Mouse (Mus musculus) activated CD4-positive, CD25-positive, alpha-beta regulatory T cell (primary cell): ENCODE data around the gene Fsd1. TPM values are rescaled to one million over a fixed set of nuclear protein-coding genes. Genes with fewer than 3 reads are reported as not detected.

Experiments
- polyA plus RNA-seq, 2 experiments: library from polyadenylated mRNA; unstranded; fragments of 100-300 nt; shearing (Covaris generic); gene quantifications; one replicate each; pipeline ENCODE4 v1.2.1; 2017

Fsd1 gene
- under 1 TPM in 1 of 2 experiments, not detected in 1; 0.93 TPM for polyA plus RNA-seq

DNA sequence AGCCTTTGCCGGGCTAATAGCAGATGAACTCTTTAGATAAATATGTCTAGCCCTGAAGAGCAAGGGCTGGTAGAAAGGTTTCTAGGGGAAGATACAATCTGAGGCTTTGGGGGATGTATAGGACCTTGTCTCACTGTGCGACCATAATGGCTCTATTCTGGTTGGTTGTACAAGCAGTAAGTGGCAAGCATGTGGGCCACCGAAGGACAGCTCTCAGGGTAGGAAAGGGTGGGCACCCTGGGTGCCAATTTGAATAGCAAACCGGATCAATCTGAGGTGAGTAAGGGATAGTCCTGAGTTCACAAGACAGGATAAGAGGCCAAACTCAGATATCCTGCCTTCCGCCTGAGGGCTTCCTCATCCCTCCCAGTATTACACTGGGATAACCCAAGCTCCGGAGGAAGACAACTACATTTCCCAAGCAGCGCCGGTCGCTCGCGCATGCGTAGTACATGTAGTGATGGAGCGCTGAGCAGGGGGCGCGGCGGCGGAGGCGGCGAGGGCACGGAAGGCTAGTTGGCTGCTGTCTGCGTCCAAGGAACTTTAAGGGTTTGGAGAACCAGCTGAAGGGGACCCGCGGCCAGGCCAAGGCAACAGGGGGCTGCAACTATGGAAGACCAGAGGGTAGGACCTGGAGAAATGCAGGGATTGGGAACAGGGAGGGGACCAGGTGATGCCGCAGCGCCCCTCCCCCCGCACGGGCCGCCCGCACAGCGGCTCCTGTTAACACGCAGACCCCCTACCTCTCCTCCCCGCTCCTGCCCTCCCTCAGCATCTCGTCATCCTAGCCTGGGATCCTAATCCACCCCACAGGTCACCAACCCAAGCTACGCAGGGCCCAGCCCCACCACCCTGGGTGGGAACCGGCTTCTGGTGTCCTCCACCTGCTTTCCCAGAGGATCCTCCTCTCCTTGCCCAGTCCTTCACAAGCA is at the start of gene Fsd1:
Gene Fsd1, plus strand, starts transcription at position 480 of the 932 bp plus-strand sequence.

DNA sequence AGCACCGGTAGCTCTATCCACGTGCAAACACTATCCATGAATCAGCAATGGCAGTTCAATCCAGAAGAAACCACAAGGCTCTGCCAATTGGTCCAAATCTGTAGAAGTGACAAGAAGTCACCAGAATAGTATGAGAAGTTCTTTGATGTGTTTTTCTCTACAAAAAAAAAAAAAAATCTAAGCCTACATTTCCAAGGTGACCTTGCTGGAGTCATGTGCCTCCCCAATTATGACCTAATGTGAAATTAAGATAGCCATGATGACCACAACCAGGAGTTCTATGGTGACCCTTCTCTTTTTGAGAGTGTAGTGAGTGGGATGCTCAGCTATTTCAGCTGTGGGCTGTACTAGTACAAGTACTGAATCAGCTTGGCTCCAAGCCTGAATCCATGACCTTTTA is 36.9 kb upstream of the Fsd1 start, which contains the start of gene Zfp119b:
Gene Zfp119b, minus strand, starts transcription at position 101 of the 400 bp plus-strand sequence.

DNA sequence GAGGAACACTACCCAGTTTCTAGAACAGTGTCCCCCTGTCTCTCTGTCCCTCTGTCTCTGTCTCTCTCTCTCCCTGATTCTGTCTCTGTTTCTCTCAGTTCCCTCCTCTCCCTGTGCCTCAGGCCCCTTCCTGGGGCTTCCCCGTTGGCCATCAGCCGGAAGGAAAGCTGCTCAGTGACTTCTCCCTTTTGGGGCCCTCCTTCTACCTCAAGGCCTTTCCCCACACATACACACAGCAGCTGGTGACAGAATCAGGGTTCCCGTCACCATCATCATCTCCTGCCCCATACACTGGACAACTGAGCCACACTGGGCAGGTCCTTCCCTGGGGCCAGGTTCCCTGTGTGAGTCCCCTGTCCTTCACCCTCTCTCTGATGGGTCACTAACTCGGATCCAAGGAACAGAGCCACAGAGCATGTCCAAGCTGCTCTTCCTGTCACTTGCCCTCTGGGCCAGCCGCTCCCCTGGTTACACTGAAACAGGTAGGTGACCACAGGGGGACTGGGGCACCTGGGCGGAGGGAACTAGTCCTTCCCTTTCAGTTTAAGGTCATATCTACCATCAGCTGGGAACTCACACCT is 33.8 kb upstream of the Fsd1 start, which contains the start of gene Ebi3:
Gene Ebi3, plus strand, starts transcription at position 194 of the 581 bp plus-strand sequence.

DNA sequence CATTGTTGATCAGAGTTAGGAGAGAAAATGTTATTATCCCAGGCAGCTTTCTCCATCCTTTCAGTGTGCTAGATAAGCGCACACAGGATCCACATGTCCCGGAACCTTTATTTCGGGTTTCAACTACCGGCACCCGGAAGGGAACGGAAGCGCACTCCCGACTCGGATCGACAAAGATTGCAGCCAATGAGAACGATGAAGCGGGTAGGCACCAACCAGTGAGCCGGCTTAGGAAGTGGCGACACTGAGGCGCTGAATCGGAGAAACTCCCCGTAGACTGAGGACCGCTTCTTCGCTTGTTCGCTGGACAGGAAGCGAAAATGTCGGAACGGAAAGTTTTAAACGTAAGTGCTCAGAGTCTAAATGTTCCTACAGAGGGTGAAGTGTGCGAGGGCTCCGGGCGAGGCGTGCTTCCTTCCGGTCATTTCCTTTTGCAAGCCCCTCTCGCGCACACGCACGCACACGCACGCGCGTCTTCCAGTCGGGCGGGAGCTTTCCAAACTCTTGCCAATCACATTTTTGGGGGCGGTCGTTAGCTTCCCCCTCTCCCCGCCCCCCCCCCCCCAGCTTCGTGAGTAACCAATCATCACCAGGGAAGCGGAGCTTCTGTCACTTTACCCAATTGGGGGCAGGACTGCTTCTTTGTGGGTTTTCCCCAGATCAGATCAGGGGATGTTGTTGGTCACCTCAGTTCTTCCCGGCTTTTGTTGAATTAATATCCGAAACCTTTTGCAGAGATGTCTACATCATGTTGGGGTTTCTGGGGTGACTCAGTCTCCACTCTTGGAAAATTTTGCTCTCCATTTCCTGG is 27.2 kb upstream of the Fsd1 start, which contains the start of gene Yju2:
Gene Yju2, plus strand, starts transcription at position 182 of the 811 bp plus-strand sequence.

DNA sequence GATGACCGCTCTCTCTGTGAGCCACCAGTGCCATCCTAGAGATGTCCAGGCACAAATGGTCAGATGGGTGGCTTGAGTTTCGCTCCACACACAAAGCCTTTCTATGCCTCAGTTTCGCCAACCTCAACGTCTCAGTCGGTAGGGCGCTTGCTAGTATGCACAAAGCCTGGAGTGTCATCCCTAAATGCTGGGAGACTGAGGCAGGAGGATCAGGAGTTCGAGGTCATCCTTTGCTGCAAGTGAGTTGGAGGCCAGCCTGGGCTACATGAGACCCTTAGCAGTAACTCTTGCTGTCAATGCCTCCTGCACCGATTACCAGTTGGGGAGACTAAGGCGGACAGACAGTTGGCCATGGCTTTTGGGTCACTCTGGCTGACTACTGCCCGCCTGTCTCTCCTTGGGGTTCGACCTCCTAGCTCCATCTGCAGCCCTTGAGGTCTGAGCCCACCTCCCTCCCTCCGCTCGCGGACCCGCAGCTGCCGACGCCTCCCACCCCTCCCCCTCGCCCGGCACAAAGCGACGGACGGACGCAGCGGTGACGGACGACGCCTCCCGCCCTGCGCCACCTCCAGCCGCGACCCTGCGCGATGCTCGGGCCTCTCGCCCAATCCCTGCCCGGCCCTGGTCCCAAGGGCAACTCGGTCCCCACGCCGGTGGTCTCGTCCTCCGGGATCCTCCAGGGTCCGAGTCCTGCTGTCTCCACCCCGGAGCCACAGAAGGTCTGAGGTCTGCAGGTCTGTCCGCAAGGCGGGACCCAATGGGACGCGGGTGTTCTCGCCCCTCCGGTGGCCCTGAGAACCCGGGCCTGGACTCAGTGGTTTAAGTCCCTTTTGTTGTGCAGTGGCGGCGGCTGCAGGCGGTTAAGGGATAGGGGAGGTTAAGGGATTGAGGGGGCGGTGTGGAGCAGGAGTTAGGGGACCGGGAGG is 16.1 kb upstream of the Fsd1 start, which contains the start of gene Shd:
Gene Shd, plus strand, starts transcription at position 502 of the 926 bp plus-strand sequence.

DNA sequence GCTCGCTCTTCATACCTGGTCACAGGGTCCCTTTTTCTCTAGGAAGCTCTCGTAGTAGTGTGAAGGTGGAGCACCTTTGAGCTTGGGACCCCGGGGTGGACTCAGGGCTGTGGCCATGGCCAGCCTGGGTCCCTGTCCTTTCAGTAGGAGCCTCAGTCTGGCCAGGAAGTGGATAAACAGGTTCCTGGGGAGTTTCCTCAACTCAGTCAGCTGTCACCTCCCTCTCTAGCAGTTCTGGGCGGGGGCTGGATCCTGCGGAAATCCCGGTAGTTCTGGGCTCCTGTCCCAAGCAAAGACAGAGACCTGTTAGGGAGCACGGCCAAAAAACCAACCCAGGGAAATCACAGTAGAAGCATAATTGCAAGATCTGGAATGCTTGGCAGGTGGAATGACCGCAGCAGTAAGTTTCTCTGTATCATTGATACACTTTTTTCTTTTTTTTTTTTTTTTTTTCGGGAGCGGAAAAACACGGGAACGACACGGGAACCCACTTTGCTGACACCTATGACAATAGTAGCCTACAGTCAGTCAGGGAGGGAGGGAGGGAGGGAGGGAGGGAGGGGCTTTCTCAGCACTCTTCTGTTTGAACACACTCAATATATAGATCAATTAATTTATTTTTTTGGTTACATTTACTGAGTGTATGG is 19.2 kb downstream of the Fsd1 start, which contains the start of the genes Stap2 and Mpnd:
Gene Stap2, minus strand, starts transcription at position 170 of the 647 bp plus-strand sequence.
Gene Mpnd, plus strand, starts transcription at position 297 of the 647 bp plus-strand sequence.

DNA sequence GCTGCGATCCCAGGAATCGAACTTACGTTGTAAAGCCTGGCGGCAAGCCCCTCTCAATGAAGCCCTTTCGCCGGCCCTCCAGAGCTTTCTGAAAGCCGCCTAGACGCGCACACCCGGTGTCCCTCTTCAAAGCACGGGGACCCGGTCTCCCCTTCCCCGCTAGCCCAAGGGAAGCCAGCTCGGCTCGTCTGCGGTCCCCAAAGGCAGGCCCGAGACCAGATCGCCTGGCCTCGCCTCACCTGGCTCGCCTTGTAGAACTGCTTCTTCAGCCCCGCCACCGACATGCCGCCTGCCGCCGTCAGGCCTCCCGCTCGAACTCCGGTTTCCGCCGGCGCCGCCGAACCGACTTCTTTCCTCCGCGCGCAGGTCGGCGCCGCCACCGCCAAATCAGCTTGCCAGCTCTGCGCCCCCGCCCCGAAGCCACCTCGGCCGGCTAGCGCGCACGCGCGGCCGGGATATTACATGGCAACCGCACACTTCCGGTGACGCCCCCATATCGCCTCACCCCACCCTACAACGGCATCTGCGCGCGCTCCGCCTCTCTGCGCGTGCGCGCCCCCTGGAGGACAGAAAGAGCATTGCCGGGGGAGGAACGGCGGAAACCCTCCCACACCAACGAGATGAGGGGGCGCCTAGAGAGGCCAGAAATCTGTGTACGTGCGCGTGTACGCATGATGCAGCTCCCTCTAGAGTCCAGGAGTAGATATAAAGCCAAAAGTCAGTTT is 50.0 kb downstream of the Fsd1 start, which contains the start of gene Sh3gl1:
Gene Sh3gl1, minus strand, starts transcription at position 460 of the 725 bp plus-strand sequence.

DNA sequence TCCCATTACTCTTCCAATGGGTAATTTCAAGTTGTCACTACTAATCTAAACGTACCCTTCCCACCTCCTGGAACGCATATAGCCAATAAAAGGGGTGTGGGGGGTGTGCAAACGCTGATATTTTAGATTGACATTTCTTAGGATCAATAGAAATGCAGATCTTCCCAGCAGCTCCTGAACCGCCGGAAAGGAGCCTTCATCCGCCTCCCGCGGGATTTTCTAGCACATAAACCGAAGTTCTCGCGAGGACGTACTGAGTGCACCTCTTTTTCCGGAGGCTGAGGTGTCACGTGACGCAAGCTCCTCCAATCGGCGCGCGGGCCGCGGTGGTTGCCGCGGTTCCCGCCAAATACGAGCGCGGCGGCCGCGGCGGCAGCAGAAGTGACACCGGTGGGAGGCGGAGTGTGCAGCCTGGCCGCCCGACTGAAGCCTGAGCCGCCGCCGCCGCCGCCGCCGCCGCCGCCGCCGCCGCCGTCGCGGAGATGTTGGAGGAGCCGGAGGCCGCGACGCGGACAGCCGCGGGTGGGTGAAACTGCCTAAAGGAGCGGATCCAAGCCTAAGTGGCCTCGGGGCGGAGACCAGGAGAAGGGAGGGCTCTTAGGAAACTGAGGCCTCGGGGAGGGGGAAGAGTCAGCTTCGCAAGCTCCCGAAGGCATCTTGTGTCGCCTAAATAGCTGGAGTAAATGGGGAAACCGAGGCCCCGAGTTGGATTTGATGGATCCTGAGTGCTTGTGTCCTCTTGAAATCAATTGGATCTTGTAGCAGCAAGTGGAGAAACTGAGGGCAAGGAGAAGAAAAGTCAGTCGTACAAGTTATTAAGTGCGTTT is 53.9 kb downstream of the Fsd1 start, which contains the start of gene Chaf1a:
Gene Chaf1a, plus strand, starts transcription at position 410 of the 827 bp plus-strand sequence.

Other genes with a start within 250 kb of the Fsd1 start
- gene Adgre4, start 236.5 kb upstream of the Fsd1 start, polyA plus RNA-seq = under 1 TPM; 0.25 to 0.49 TPM
- 10 to 100 TPM in 1 of 2 experiments, 1 to 10 TPM in 1; 9.5 to 17.1 TPM for gene Zfp119a, start 107.6 kb upstream of the Fsd1 start, polyA plus RNA-seq
- gene Zfp959, start 94.4 kb upstream of the Fsd1 start, polyA plus RNA-seq = 10 to 100 TPM; 20.8 to 24.1 TPM
- gene Zfp119b, start 37.0 kb upstream of the Fsd1 start, polyA plus RNA-seq = 10 to 100 TPM in 1 of 2 experiments, 1 to 10 TPM in 1; 9.2 to 13.1 TPM
- gene Ebi3, start 33.9 kb upstream of the Fsd1 start, polyA plus RNA-seq = 10 to 100 TPM; 43.1 to 73.4 TPM
- gene Yju2, start 27.4 kb upstream of the Fsd1 start, polyA plus RNA-seq = 10 to 100 TPM; 29.4 to 44.6 TPM
- gene Shd, start 16.0 kb upstream of the Fsd1 start, polyA plus RNA-seq = under 1 TPM; 0.17 to 0.95 TPM
- gene Stap2, start 19.1 kb downstream of the Fsd1 start, polyA plus RNA-seq = under 1 TPM; 0.31 to 0.97 TPM
- gene Mpnd, start 19.2 kb downstream of the Fsd1 start, polyA plus RNA-seq = 100 to 1,000 TPM; 106 to 109 TPM
- gene Sh3gl1, start 50.1 kb downstream of the Fsd1 start, polyA plus RNA-seq = 100 to 1,000 TPM; 159 to 164 TPM
- gene Chaf1a, start 53.9 kb downstream of the Fsd1 start, polyA plus RNA-seq = 10 to 100 TPM in 1 of 2 experiments, 1 to 10 TPM in 1; 4.0 to 11.4 TPM
- 10 to 100 TPM; 76.4 TPM for gene Ubxn6, start 88.5 kb downstream of the Fsd1 start, polyA plus RNA-seq
- gene Hdgfl2, start 93.1 kb downstream of the Fsd1 start, polyA plus RNA-seq = 100 to 1,000 TPM in 1 of 2 experiments, 10 to 100 TPM in 1; 97.9 to 101 TPM
- gene Plin4, start 123.3 kb downstream of the Fsd1 start, polyA plus RNA-seq = not detected
- not detected for gene Plin5, start 131.1 kb downstream of the Fsd1 start, polyA plus RNA-seq
- under 1 TPM in 1 of 2 experiments, not detected in 1; 0.74 TPM for gene Lrg1, start 135.5 kb downstream of the Fsd1 start, polyA plus RNA-seq
- gene Sema6b, start 153.8 kb downstream of the Fsd1 start, polyA plus RNA-seq = under 1 TPM; 0.12 to 0.44 TPM
- 10 to 100 TPM; 32.7 to 39.4 TPM for gene Tnfaip8l1, start 176.0 kb downstream of the Fsd1 start, polyA plus RNA-seq
- gene Mydgf, start 197.4 kb downstream of the Fsd1 start, polyA plus RNA-seq = 10 to 100 TPM; 57.9 to 59.9 TPM
- gene Dpp9, start 232.4 kb downstream of the Fsd1 start, polyA plus RNA-seq = 10 to 100 TPM; 19.0 to 43.4 TPM